Mouse (Mus musculus): ENCODE data around the gene Syde2. TPM values are rescaled to one million over a fixed set of nuclear protein-coding genes. Genes with fewer than 3 reads are reported as not detected.

Syde2 gene
- polyA plus RNA-seq, 1 experiment from 2014 or later, result 1.7 TPM

- no peak overlapping the region for H3K27ac ChIP-seq (ENCODE audit: low read length)
- no peaks in the 10 kb centered on the region for H3K27me3 ChIP-seq (ENCODE audit: insufficient read depth, low read length)
- 60% methylated on average over 12 of the region's 12 CpGs for WGBS
- H3K9ac ChIP-seq (replicated peaks; ENCODE audit: low read length), result no peak overlapping the region
- peaks cover 16% of the 10 kb centered on the region; the same call in 1 of the 2 replicates for H3K4me1 ChIP-seq (ENCODE audit: insufficient read depth, low read length)
- no peak overlapping the region for H3K4me2 ChIP-seq (replicated peaks; ENCODE audit: low read depth, low read length)
- no peaks in the 10 kb centered on the region for H3K36me3 ChIP-seq (ENCODE audit: insufficient read depth, low read length)
- no peak for ATAC-seq (ENCODE audit: low FRiP score, low TSS enrichment)
- H3K4me3 ChIP-seq (ENCODE audit: low read length), result no peak overlapping the region
- H3K9me3 ChIP-seq (ENCODE audit: low read length), result no peaks in the 10 kb centered on the region
Measured at GRCm38 (mm10) chr3:146039132-146039903, 51.6 kb downstream of the Syde2 start.

- Histone ChIP-seq H3K4me3 (ENCODE audit: low read length) (no peak overlapping the region), H3K4me1 (ENCODE audit: insufficient read depth, low read length) (peaks cover 24% of the 10 kb centered on the region), H3K4me2 (replicated peaks; ENCODE audit: low read depth, low read length) (no peak overlapping the region), H3K9me3 (ENCODE audit: low read length) (no peaks in the 10 kb centered on the region), H3K9ac (replicated peaks; ENCODE audit: low read length) (no peak overlapping the region), H3K27ac (ENCODE audit: low read length) (no peak overlapping the region), H3K36me3 (ENCODE audit: insufficient read depth, low read length) (no peaks in the 10 kb centered on the region), H3K27me3 (ENCODE audit: insufficient read depth, low read length) (no peaks in the 10 kb centered on the region)
- WGBS, result 90% methylated on average over 11 of the region's 11 CpGs
- no peak for ATAC-seq (ENCODE audit: low FRiP score, low TSS enrichment)
Measured at GRCm38 (mm10) chr3:146041382-146041781, 53.7 kb downstream of the Syde2 start.

- H3K27ac ChIP-seq (ENCODE audit: low read length), result no peak overlapping the region
Measured at GRCm38 (mm10) chr3:146044977-146045376, 57.3 kb downstream of the Syde2 start.

GRCm38 (mm10) chr3:146046076-146046475, 58.4 kb downstream of the Syde2 start:
- H3K4me2 ChIP-seq (replicated peaks; ENCODE audit: low read depth, low read length), result no peak overlapping the region
- H3K27ac ChIP-seq (ENCODE audit: low read length), result no peak overlapping the region
- H3K36me3 ChIP-seq (ENCODE audit: insufficient read depth, low read length), result no peaks in the 10 kb centered on the region
- WGBS, result 53% methylated on average over 11 of the region's 11 CpGs
- peaks cover 19% of the 10 kb centered on the region for H3K4me1 ChIP-seq (ENCODE audit: insufficient read depth, low read length)
- no peaks in the 10 kb centered on the region for H3K27me3 ChIP-seq (ENCODE audit: insufficient read depth, low read length)
- H3K4me3 ChIP-seq (ENCODE audit: low read length), result no peak overlapping the region
- no peaks in the 10 kb centered on the region for H3K9me3 ChIP-seq (ENCODE audit: low read length)
- H3K9ac ChIP-seq (replicated peaks; ENCODE audit: low read length), result no peak overlapping the region
- no peak for ATAC-seq (ENCODE audit: low FRiP score, low TSS enrichment)

More at GRCm38 (mm10) chr3:146044977-146045376, 57.3 kb downstream of the Syde2 start:
- H3K9ac ChIP-seq (replicated peaks; ENCODE audit: low read length), result no peak overlapping the region
- peak; percentile 39; the same call in 1 of the 2 replicates for ATAC-seq (ENCODE audit: low FRiP score, low TSS enrichment)
- H3K36me3 ChIP-seq (ENCODE audit: insufficient read depth, low read length), result no peaks in the 10 kb centered on the region
- H3K4me2 ChIP-seq (replicated peaks; ENCODE audit: low read depth, low read length), result 0 out of 2 replicates have a peak overlapping the region, but pooled peaks have one; percentile 2
- H3K27me3 ChIP-seq (ENCODE audit: insufficient read depth, low read length), result no peaks in the 10 kb centered on the region
- no peaks in the 10 kb centered on the region for H3K9me3 ChIP-seq (ENCODE audit: low read length)
- no peak overlapping the region for H3K4me3 ChIP-seq (ENCODE audit: low read length)
- 35% methylated on average over 11 of the region's 11 CpGs for WGBS
- H3K4me1 ChIP-seq (ENCODE audit: insufficient read depth, low read length), result peaks cover 19% of the 10 kb centered on the region

GRCm38 (mm10) chr3:146047704-146048207, 60.1 kb downstream of the Syde2 start:
- WGBS, result 23% methylated on average over 15 of the region's 15 CpGs
- Histone ChIP-seq H3K9me3 (ENCODE audit: low read length) (no peaks in the 10 kb centered on the region), H3K27me3 (ENCODE audit: insufficient read depth, low read length) (no peaks in the 10 kb centered on the region), H3K4me3 (ENCODE audit: low read length) (peak overlapping the region; percentile 12), H3K4me2 (replicated peaks; ENCODE audit: low read depth, low read length) (peak overlapping the region; percentile 43), H3K27ac (ENCODE audit: low read length) (no peak overlapping the region), H3K36me3 (ENCODE audit: insufficient read depth, low read length) (no peaks in the 10 kb centered on the region), H3K9ac (replicated peaks; ENCODE audit: low read length) (0 out of 2 replicates have a peak overlapping the region, but pooled peaks have one; percentile 15), H3K4me1 (ENCODE audit: insufficient read depth, low read length) (peaks cover 26% of the 10 kb centered on the region)
- ATAC-seq (ENCODE audit: low FRiP score, low TSS enrichment), result peak; percentile 64

GRCm38 (mm10) chr3:146049951-146050350, 62.3 kb downstream of the Syde2 start:
- peaks cover 22% of the 10 kb centered on the region for H3K4me1 ChIP-seq (ENCODE audit: insufficient read depth, low read length)
- H3K36me3 ChIP-seq (ENCODE audit: insufficient read depth, low read length), result no peaks in the 10 kb centered on the region
- WGBS, result 57% methylated on average over 5 of the region's 5 CpGs
- H3K9me3 ChIP-seq (ENCODE audit: low read length), result no peaks in the 10 kb centered on the region
- H3K4me2 ChIP-seq (replicated peaks; ENCODE audit: low read depth, low read length), result no peak overlapping the region
- no peaks in the 10 kb centered on the region for H3K27me3 ChIP-seq (ENCODE audit: insufficient read depth, low read length)
- ATAC-seq (ENCODE audit: low FRiP score, low TSS enrichment), result no peak
- H3K4me3 ChIP-seq (ENCODE audit: low read length), result no peak overlapping the region
- no peak overlapping the region for H3K27ac ChIP-seq (ENCODE audit: low read length)
- no peak overlapping the region for H3K9ac ChIP-seq (replicated peaks; ENCODE audit: low read length)

- Histone ChIP-seq H3K4me3 (ENCODE audit: low read length) (no peak overlapping the region), H3K9me3 (ENCODE audit: low read length) (no peaks in the 10 kb centered on the region), H3K27me3 (ENCODE audit: insufficient read depth, low read length) (no peaks in the 10 kb centered on the region), H3K36me3 (ENCODE audit: insufficient read depth, low read length) (no peaks in the 10 kb centered on the region), H3K4me1 (ENCODE audit: insufficient read depth, low read length) (peaks cover 18% of the 10 kb centered on the region), H3K27ac (ENCODE audit: low read length) (no peak overlapping the region), H3K4me2 (replicated peaks; ENCODE audit: low read depth, low read length) (no peak overlapping the region), H3K9ac (replicated peaks; ENCODE audit: low read length) (no peak overlapping the region)
- ATAC-seq (ENCODE audit: low FRiP score, low TSS enrichment), result 0 out of 2 replicates have a peak, but pooled peaks have one; percentile 11
- 57% methylated on average over 11 of the region's 11 CpGs for WGBS
Measured at GRCm38 (mm10) chr3:146051277-146052007, 63.8 kb downstream of the Syde2 start.

GRCm38 (mm10) chr3:146053082-146053814, 65.6 kb downstream of the Syde2 start:
- Histone ChIP-seq H3K27ac (ENCODE audit: low read length) (no peak overlapping the region), H3K9me3 (ENCODE audit: low read length) (no peaks in the 10 kb centered on the region), H3K27me3 (ENCODE audit: insufficient read depth, low read length) (no peaks in the 10 kb centered on the region), H3K9ac (replicated peaks; ENCODE audit: low read length) (no peak overlapping the region), H3K4me2 (replicated peaks; ENCODE audit: low read depth, low read length) (no peak overlapping the region), H3K4me3 (ENCODE audit: low read length) (no peak overlapping the region), H3K4me1 (ENCODE audit: insufficient read depth, low read length) (peaks cover 7% of the 10 kb centered on the region), H3K36me3 (ENCODE audit: insufficient read depth, low read length) (no peaks in the 10 kb centered on the region)
- 70% methylated on average over 6 of the region's 6 CpGs for WGBS
- no peak for ATAC-seq (ENCODE audit: low FRiP score, low TSS enrichment)

- no peak for ATAC-seq (ENCODE audit: low FRiP score, low TSS enrichment)
- Histone ChIP-seq H3K9me3 (ENCODE audit: low read length) (no peaks in the 10 kb centered on the region), H3K36me3 (ENCODE audit: insufficient read depth, low read length) (no peaks in the 10 kb centered on the region), H3K9ac (replicated peaks; ENCODE audit: low read length) (no peak overlapping the region), H3K27me3 (ENCODE audit: insufficient read depth, low read length) (no peaks in the 10 kb centered on the region), H3K4me2 (replicated peaks; ENCODE audit: low read depth, low read length) (no peak overlapping the region), H3K27ac (ENCODE audit: low read length) (no peak overlapping the region), H3K4me1 (ENCODE audit: insufficient read depth, low read length) (peaks cover 7% of the 10 kb centered on the region), H3K4me3 (ENCODE audit: low read length) (no peak overlapping the region)
- 84% methylated on average over 2 of the region's 2 CpGs for WGBS
Measured at GRCm38 (mm10) chr3:146053873-146054272, 66.2 kb downstream of the Syde2 start.

Data from kidney, embryonic 16.5 days (tissue).